Mouse (Mus musculus): ENCODE results near the gene Gm17622.

Gm17622 gene

GRCm38 (mm10) chr13:96511262-96511661 is 20.7 kb downstream of the Gm17622 start:
- no peak for DNase-seq (ENCODE audit: low read depth)

- DNase-seq (ENCODE audit: low read depth), result no peak
These were observed 21.4 kb downstream of the Gm17622 start for GRCm38 (mm10) chr13:96511893-96512292.

- DNase-seq (ENCODE audit: low read depth), result no peak
These were observed 23.8 kb downstream of the Gm17622 start for GRCm38 (mm10) chr13:96514154-96514942.

- DNase-seq (ENCODE audit: low read depth), result no peak
These were observed 25.7 kb downstream of the Gm17622 start for GRCm38 (mm10) chr13:96516249-96516648.

- DNase-seq (ENCODE audit: low read depth), result no peak
These were observed 26.8 kb downstream of the Gm17622 start for GRCm38 (mm10) chr13:96517335-96517734.

GRCm38 (mm10) chr13:96521294-96521693 is 30.8 kb downstream of the Gm17622 start:
- no peak for DNase-seq (ENCODE audit: low read depth)

GRCm38 (mm10) chr13:96527022-96527421 is 36.5 kb downstream of the Gm17622 start:
- no peak for DNase-seq (ENCODE audit: low read depth)

- DNase-seq (ENCODE audit: low read depth), result no peak
These were observed 37.3 kb downstream of the Gm17622 start for GRCm38 (mm10) chr13:96527856-96528255.

GRCm38 (mm10) chr13:96528776-96529175 is 38.2 kb downstream of the Gm17622 start:
- DNase-seq (ENCODE audit: low read depth), result no peak

- no peak for DNase-seq (ENCODE audit: low read depth)
These were observed 39.0 kb downstream of the Gm17622 start for GRCm38 (mm10) chr13:96529542-96529941.

GRCm38 (mm10) chr13:96530064-96530463 is 39.5 kb downstream of the Gm17622 start:
- no peak for DNase-seq (ENCODE audit: low read depth)

- no peak for DNase-seq (ENCODE audit: low read depth)
These were observed 41.6 kb downstream of the Gm17622 start for GRCm38 (mm10) chr13:96532176-96532575.

- DNase-seq (ENCODE audit: low read depth), result no peak
These were observed 43.2 kb downstream of the Gm17622 start for GRCm38 (mm10) chr13:96533742-96534141.

- DNase-seq (ENCODE audit: low read depth), result no peak
These were observed 46.5 kb downstream of the Gm17622 start for GRCm38 (mm10) chr13:96536821-96537572.

GRCm38 (mm10) chr13:96538103-96538502 is 47.6 kb downstream of the Gm17622 start:
- no peak for DNase-seq (ENCODE audit: low read depth)
